Mouse (Mus musculus): ENCODE measurements around the gene Nsmce4a. TPM values are rescaled to one million over a fixed set of nuclear protein-coding genes. Genes with fewer than 3 reads are reported as not detected.

The Nsmce4a gene
- polyA plus RNA-seq, 1 experiment: 39.8 TPM

DNA sequence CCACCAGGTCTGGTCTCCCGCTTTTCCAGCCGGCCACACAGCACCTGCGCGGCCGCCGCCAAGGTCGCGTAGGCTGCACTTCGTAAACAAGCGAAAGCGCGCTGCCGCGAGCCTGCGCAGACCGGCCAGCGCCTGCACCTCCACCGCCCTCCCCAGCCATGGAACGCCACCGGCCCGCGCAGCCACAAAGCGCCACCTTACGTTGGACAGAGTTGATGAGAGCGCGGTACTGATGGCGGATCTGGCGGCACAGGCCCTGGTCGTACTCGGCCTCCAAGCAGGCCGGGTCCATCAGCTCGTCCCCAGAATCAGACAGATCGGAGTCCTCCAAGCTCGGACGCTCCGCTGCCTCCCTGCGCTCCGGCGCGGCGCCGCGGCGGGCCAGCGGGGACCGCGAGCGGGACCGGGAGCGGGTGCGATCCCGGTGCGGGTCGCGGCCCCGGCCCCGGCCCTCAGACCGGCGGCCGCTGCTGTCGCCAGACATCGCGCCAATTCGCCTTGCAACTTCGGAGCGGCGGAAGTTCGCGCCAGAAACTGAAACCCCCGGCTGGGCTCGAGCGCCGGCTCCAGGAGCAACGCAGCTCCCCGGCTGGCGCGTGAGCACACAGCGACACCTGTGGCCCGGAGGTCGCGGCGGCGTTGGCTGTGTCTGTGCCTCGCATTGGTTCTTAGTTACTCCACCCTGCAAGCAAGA lies 26.0 kb downstream of the Nsmce4a start:
- WGBS: under 1% methylated on average over 84 of the region's 84 CpGs
- TF ChIP-seq POLR2A (IDR thresholded peaks at IDR 0.05; ENCODE audit: low read depth, low read length) (peak; percentile 53), CTCF (conservative IDR thresholded peaks at IDR 0.05; ENCODE audit: insufficient read depth, insufficient read length, low read depth, low read length) (peak; percentile 85)
- H3K36me3 ChIP-seq (ENCODE audit: control insufficient read depth, insufficient read depth, low read length): no peaks in the 10 kb centered on the region
- H3K27ac ChIP-seq (ENCODE audit: insufficient read depth, low read depth, low read length): peak overlapping the region; percentile 98
- H3K4me1 ChIP-seq (ENCODE audit: control insufficient read depth, insufficient read depth, low read length): peaks cover 3% of the 10 kb centered on the region; the same call in 1 of the 2 replicates
- no peaks in the 10 kb centered on the region for H3K27me3 ChIP-seq (replicated peaks; ENCODE audit: control insufficient read depth, insufficient read depth, low read length)
- H3K4me3 ChIP-seq (ENCODE audit: insufficient read depth, low read depth, low read length): peak overlapping the region; percentile 90
- DNase-seq: peak; percentile 95

- Histone ChIP-seq H3K36me3 (ENCODE audit: control insufficient read depth, insufficient read depth, low read length) (no peaks in the 10 kb centered on the region; the same call in 1 of the 2 replicates), H3K27ac (ENCODE audit: insufficient read depth, low read depth, low read length) (peak overlapping the region; percentile 94), H3K4me3 (ENCODE audit: insufficient read depth, low read depth, low read length) (peak overlapping the region; percentile 90), H3K4me1 (ENCODE audit: control insufficient read depth, insufficient read depth, low read length) (peaks cover 3% of the 10 kb centered on the region; the same call in 1 of the 2 replicates), H3K27me3 (replicated peaks; ENCODE audit: control insufficient read depth, insufficient read depth, low read length) (no peaks in the 10 kb centered on the region)
- TF ChIP-seq CTCF (conservative IDR thresholded peaks at IDR 0.05; ENCODE audit: insufficient read depth, insufficient read length, low read depth, low read length) (no peak), POLR2A (IDR thresholded peaks at IDR 0.05; ENCODE audit: low read depth, low read length) (no peak)
- 3% methylated on average over 7 of the region's 7 CpGs for whole genome bisulfite sequencing
- no peak for DNase-seq
Measured at GRCm38 (mm10) chr7:130546421-130546790, 26.5 kb downstream of the Nsmce4a start.

- WGBS: 26% methylated on average over 3 of the region's 3 CpGs
- Histone ChIP-seq H3K27ac (ENCODE audit: insufficient read depth, low read depth, low read length) (peak overlapping the region; percentile 94), H3K4me1 (ENCODE audit: control insufficient read depth, insufficient read depth, low read length) (peaks cover 3% of the 10 kb centered on the region; the same call in 1 of the 2 replicates), H3K27me3 (replicated peaks; ENCODE audit: control insufficient read depth, insufficient read depth, low read length) (no peaks in the 10 kb centered on the region), H3K36me3 (ENCODE audit: control insufficient read depth, insufficient read depth, low read length) (no peaks in the 10 kb centered on the region; the same call in 1 of the 2 replicates), H3K4me3 (ENCODE audit: insufficient read depth, low read depth, low read length) (peak overlapping the region; percentile 90)
- DNase-seq: no peak
- TF ChIP-seq CTCF (conservative IDR thresholded peaks at IDR 0.05; ENCODE audit: insufficient read depth, insufficient read length, low read depth, low read length) (no peak), POLR2A (IDR thresholded peaks at IDR 0.05; ENCODE audit: low read depth, low read length) (no peak)
Measured at GRCm38 (mm10) chr7:130545893-130546292, 27.0 kb downstream of the Nsmce4a start.

GRCm38 (mm10) chr7:130545401-130545800 lies 27.5 kb downstream of the Nsmce4a start:
- 80% methylated on average over 5 of the region's 5 CpGs for whole genome bisulfite sequencing
- H3K4me3 ChIP-seq (ENCODE audit: insufficient read depth, low read depth, low read length): no peak overlapping the region
- H3K27me3 ChIP-seq (replicated peaks; ENCODE audit: control insufficient read depth, insufficient read depth, low read length): no peaks in the 10 kb centered on the region
- no peaks in the 10 kb centered on the region; the same call in 1 of the 2 replicates for H3K36me3 ChIP-seq (ENCODE audit: control insufficient read depth, insufficient read depth, low read length)
- no peak for TF ChIP-seq POLR2A (IDR thresholded peaks at IDR 0.05; ENCODE audit: low read depth, low read length)
- no peak for TF ChIP-seq CTCF (conservative IDR thresholded peaks at IDR 0.05; ENCODE audit: insufficient read depth, insufficient read length, low read depth, low read length)
- peaks cover 3% of the 10 kb centered on the region; the same call in 1 of the 2 replicates for H3K4me1 ChIP-seq (ENCODE audit: control insufficient read depth, insufficient read depth, low read length)
- DNase-seq: no peak
- H3K27ac ChIP-seq (ENCODE audit: insufficient read depth, low read depth, low read length): no peak overlapping the region

DNA sequence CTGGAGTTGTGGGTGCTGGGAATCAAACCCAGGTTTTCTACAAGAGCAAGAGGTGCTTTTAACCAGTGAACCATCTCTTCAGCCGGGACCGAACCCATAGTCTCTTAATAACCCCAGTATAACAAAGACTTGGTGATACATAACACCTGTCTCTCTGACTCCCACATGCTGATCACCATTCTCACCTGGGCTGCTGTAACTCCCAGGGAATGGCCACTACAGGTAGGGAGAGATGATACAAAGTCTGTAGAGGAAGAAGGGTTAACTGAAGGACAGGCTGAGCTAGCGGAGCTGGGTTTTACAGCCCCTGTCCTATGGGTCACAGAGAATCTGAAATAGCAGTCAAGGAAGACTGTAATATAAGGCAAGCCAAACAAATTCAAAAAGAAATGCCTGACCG lies 29.7 kb downstream of the Nsmce4a start:
- Histone ChIP-seq H3K27ac (ENCODE audit: insufficient read depth, low read depth, low read length) (no peak overlapping the region), H3K27me3 (replicated peaks; ENCODE audit: control insufficient read depth, insufficient read depth, low read length) (no peaks in the 10 kb centered on the region), H3K4me3 (ENCODE audit: insufficient read depth, low read depth, low read length) (no peak overlapping the region), H3K4me1 (ENCODE audit: control insufficient read depth, insufficient read depth, low read length) (peaks cover 3% of the 10 kb centered on the region; the same call in 1 of the 2 replicates), H3K36me3 (ENCODE audit: control insufficient read depth, insufficient read depth, low read length) (no peaks in the 10 kb centered on the region; the same call in 1 of the 2 replicates)
- DNase-seq: no peak
- WGBS: 88% methylated on average over 4 of the region's 4 CpGs
- TF ChIP-seq CTCF (conservative IDR thresholded peaks at IDR 0.05; ENCODE audit: insufficient read depth, insufficient read length, low read depth, low read length) (no peak), POLR2A (IDR thresholded peaks at IDR 0.05; ENCODE audit: low read depth, low read length) (no peak)

GRCm38 (mm10) chr7:130540176-130540575 lies 32.7 kb downstream of the Nsmce4a start:
- 86% methylated on average over 7 of the region's 7 CpGs for WGBS
- no peak for DNase-seq
- no peaks in the 10 kb centered on the region for H3K4me1 ChIP-seq (ENCODE audit: control insufficient read depth, insufficient read depth, low read length)
- no peak overlapping the region for H3K27ac ChIP-seq (ENCODE audit: insufficient read depth, low read depth, low read length)
- H3K36me3 ChIP-seq (ENCODE audit: control insufficient read depth, insufficient read depth, low read length): peaks cover 8% of the 10 kb centered on the region
- H3K4me3 ChIP-seq (ENCODE audit: insufficient read depth, low read depth, low read length): no peak overlapping the region
- H3K27me3 ChIP-seq (replicated peaks; ENCODE audit: control insufficient read depth, insufficient read depth, low read length): no peaks in the 10 kb centered on the region
- no peak for TF ChIP-seq CTCF (conservative IDR thresholded peaks at IDR 0.05; ENCODE audit: insufficient read depth, insufficient read length, low read depth, low read length)
- no peak for TF ChIP-seq POLR2A (IDR thresholded peaks at IDR 0.05; ENCODE audit: low read depth, low read length)

DNA sequence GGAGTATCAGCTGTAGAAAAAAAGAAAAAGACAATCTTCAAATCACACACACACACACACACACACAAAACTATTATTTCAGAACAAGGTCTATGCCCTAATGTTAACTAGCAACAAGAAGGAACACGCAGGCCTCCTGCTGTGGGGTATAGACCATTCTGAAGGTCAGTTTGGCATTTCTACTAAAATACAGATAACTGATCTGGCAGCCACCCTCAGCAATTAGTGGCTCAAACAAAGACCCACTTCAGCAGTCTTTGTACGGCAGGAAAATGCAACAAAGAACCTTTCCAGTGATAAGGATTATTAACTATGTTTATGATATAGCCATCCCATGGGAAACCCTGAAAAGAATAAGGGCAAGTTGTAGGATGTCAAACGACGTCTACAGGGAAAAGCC lies 35.9 kb downstream of the Nsmce4a start:
- Histone ChIP-seq H3K4me1 (ENCODE audit: control insufficient read depth, insufficient read depth, low read length) (peaks cover 6% of the 10 kb centered on the region; the same call in 1 of the 2 replicates), H3K4me3 (ENCODE audit: insufficient read depth, low read depth, low read length) (no peak overlapping the region), H3K27ac (ENCODE audit: insufficient read depth, low read depth, low read length) (no peak overlapping the region), H3K36me3 (ENCODE audit: control insufficient read depth, insufficient read depth, low read length) (peaks cover 9% of the 10 kb centered on the region), H3K27me3 (replicated peaks; ENCODE audit: control insufficient read depth, insufficient read depth, low read length) (no peaks in the 10 kb centered on the region)
- 85% methylated on average over 4 of the region's 4 CpGs for WGBS
- TF ChIP-seq POLR2A (IDR thresholded peaks at IDR 0.05; ENCODE audit: low read depth, low read length) (no peak), CTCF (conservative IDR thresholded peaks at IDR 0.05; ENCODE audit: insufficient read depth, insufficient read length, low read depth, low read length) (no peak)
- DNase-seq: no peak

Measured in kidney, adult 2 months (tissue).